17 mouse cellular contexts compared by ENCODE assay signal in genomic region chr14:114955572-114955971, GRCm38 (mm10).
DNase-seq lines count a peak whose midpoint lies in the region; ATAC-seq and TF ChIP-seq lines count a peak whose summit lies in the region.
"Had no signal": no experiment of that assay in that cellular context is flagged by ENCODE, and none has a peak within 500 bp of the region (broad histone marks: within the 10 kb centered on the region; RNA-seq: fewer than 3 reads in every experiment).

No protein-coding gene starts in this region.

- no peak for ATAC-seq in lung, embryonic 14.5 days (ENCODE audit: insufficient read depth)
- ATAC-seq: forebrain, embryonic 13.5 days; forebrain, postnatal 0 days had no signal

- H3K9me3 ChIP-seq in lung, embryonic 14.5 days (ENCODE audit: low read depth, low read length): no peaks in the 10 kb centered on the region
- H3K9me3 ChIP-seq: embryonic facial prominence, embryonic 10.5 days; forebrain, embryonic 13.5 days; heart, embryonic 12.5 days; hindbrain, embryonic 15.5 days had no signal

- peaks cover 6% of the 10 kb centered on the region for H3K4me1 ChIP-seq in lung, embryonic 14.5 days (ENCODE audit: insufficient read depth)
- H3K4me1 ChIP-seq in lung, adult 2 months (ENCODE audit: control insufficient read depth, insufficient read depth, low read length): no peaks in the 10 kb centered on the region

- no peak overlapping the region for H3K4me2 ChIP-seq in lung, embryonic 14.5 days
- H3K4me2 ChIP-seq: forebrain, embryonic 13.5 days; heart, embryonic 12.5 days; hindbrain, embryonic 15.5 days had no signal

- H3K36me3 ChIP-seq in lung, embryonic 14.5 days (ENCODE audit: insufficient read depth): no peaks in the 10 kb centered on the region
- H3K36me3 ChIP-seq: embryonic facial prominence, embryonic 10.5 days; heart, embryonic 12.5 days; hindbrain, embryonic 15.5 days had no signal

- H3K9ac ChIP-seq in lung, embryonic 14.5 days: no peak overlapping the region
- H3K9ac ChIP-seq: forebrain, embryonic 13.5 days; forebrain, postnatal 0 days; heart, embryonic 12.5 days; hindbrain, embryonic 15.5 days had no signal

- WGBS in lung, embryonic 14.5 days: 34% methylated on average over 2 of the region's 2 CpGs
- 49% methylated on average over 2 of the region's 2 CpGs for WGBS in lung, adult 2 months

- TF ChIP-seq POLR2A in lung, adult 2 months (IDR thresholded peaks at IDR 0.05; ENCODE audit: borderline replicate concordance, extremely low read depth, low read depth, low read length): no peak

- no peak overlapping the region for H3K4me3 ChIP-seq in lung, embryonic 14.5 days (ENCODE audit: low read depth, low read length)
- H3K4me3 ChIP-seq in lung, adult 2 months (replicated peaks; ENCODE audit: extremely low read depth, low read depth, low read length): no peak overlapping the region
- H3K4me3 ChIP-seq: embryonic facial prominence, embryonic 10.5 days; forebrain, embryonic 13.5 days; heart, embryonic 12.5 days; hindbrain, embryonic 15.5 days had no signal

- peak; percentile 4 for DNase-seq in kidney, adult 11 months
- DNase-seq in kidney, postnatal 25 days: no peak
- DNase-seq in lung, embryonic 14.5 days: peak; percentile 15
- DNase-seq in lung, adult 2 months: no peak
- DNase-seq in kidney, postnatal 10 days: peak; percentile 41
- DNase-seq in kidney, postnatal 4 days: peak; percentile 5 to 21
- no peak for DNase-seq in cerebellum, postnatal 25 days
- DNase-seq: adrenal gland, adult 2 months; adrenal gland, postnatal 25 days; cerebellum, adult 18-20 months; cerebellum, adult 9-11 months; forebrain, postnatal 0 days; gastrocnemius, postnatal 14 days had no signal

- no peak overlapping the region for H3K27ac ChIP-seq in lung, embryonic 14.5 days (ENCODE audit: low read depth)
- H3K27ac ChIP-seq: forebrain, embryonic 13.5 days; hindbrain, embryonic 15.5 days had no signal

- TF ChIP-seq CTCF in lung, embryonic 14.5 days (IDR thresholded peaks at IDR 0.05; ENCODE audit: low read depth): no peak
- TF ChIP-seq CTCF in lung, adult 2 months (IDR thresholded peaks at IDR 0.05; ENCODE audit: insufficient read depth, low read length): no peak

- H3K27me3 ChIP-seq in lung, embryonic 14.5 days (ENCODE audit: insufficient read depth, low read length): no peaks in the 10 kb centered on the region
- H3K27me3 ChIP-seq: forebrain, embryonic 13.5 days; heart, embryonic 12.5 days; hindbrain, embryonic 15.5 days had no signal

Comparison
In these comparisons a context has a peak if more than half of its experiments do, and no peak if none do; other contexts are left out.
1. DNase-seq: peak in kidney, adult 11 months (single experiment), lung, embryonic 14.5 days (single experiment), kidney, postnatal 10 days (single experiment) and kidney, postnatal 4 days (2 of 2); none in kidney, postnatal 25 days (0 of 2), lung, adult 2 months (single experiment) and cerebellum, postnatal 25 days (0 of 2).